Mouse (Mus musculus): ENCODE data around the gene Olfr1394. TPM values are rescaled to one million over a fixed set of nuclear protein-coding genes. Genes with fewer than 3 reads are reported as not detected.

Olfr1394 gene
- polyA plus RNA-seq, 1 experiment = not detected

- H3K27ac ChIP-seq (ENCODE audit: control insufficient read depth, insufficient read depth, low read depth, low read length, poor library complexity) = no peak overlapping the region
- TF ChIP-seq CTCF (IDR thresholded peaks at IDR 0.05; ENCODE audit: control insufficient read depth, insufficient read depth, low read length) (no peak), POLR2A (IDR thresholded peaks at IDR 0.05; ENCODE audit: borderline replicate concordance, control insufficient read depth, low read depth, low read length) (no peak)
- no peak overlapping the region for H3K4me3 ChIP-seq (replicated peaks; ENCODE audit: control insufficient read depth, low read depth, low read length)
- no peaks in the 10 kb centered on the region; the same call in 1 of the 2 replicates for H3K4me1 ChIP-seq (ENCODE audit: control insufficient read depth, insufficient read depth, low read length)
Measured at GRCm38 (mm10) chr11:49201142-49201541, 47.0 kb downstream of the Olfr1394 start.

DNA sequence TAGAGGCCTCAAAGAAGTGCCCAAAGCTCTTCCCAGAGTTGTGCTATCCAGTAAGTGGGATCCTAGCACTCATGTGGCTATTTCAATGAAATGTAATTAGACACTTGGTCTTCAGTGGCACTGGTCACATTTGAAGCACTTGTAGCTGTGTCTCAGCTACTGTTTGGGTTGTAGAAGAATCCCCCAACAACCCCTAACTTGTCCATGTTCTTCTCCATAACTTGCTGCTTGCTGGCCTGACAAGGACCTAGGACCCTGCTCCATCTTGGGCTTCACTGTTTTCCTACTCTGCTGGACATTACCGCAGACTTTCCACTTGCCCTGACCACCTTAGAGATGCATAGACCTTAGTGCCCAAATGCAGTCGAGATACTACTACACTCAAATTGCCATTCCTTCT lies 47.9 kb downstream of the Olfr1394 start:
- no peak for TF ChIP-seq POLR2A (IDR thresholded peaks at IDR 0.05; ENCODE audit: borderline replicate concordance, control insufficient read depth, low read depth, low read length)
- TF ChIP-seq CTCF (IDR thresholded peaks at IDR 0.05; ENCODE audit: control insufficient read depth, insufficient read depth, low read length) = no peak
- no peak overlapping the region for H3K27ac ChIP-seq (ENCODE audit: control insufficient read depth, insufficient read depth, low read depth, low read length, poor library complexity)
- H3K4me1 ChIP-seq (ENCODE audit: control insufficient read depth, insufficient read depth, low read length) = no peaks in the 10 kb centered on the region; the same call in 1 of the 2 replicates
- peak overlapping the region; percentile 4 for H3K4me3 ChIP-seq (replicated peaks; ENCODE audit: control insufficient read depth, low read depth, low read length)
- 32% methylated on average over 2 of the region's 2 CpGs for WGBS

GRCm38 (mm10) chr11:49202523-49203061 lies 48.4 kb downstream of the Olfr1394 start:
- WGBS = under 1% methylated on average over 10 of the region's 10 CpGs
- Histone ChIP-seq H3K27ac (ENCODE audit: control insufficient read depth, insufficient read depth, low read depth, low read length, poor library complexity) (peak overlapping the region; percentile 99), H3K4me1 (ENCODE audit: control insufficient read depth, insufficient read depth, low read length) (no peaks in the 10 kb centered on the region; the same call in 1 of the 2 replicates), H3K4me3 (replicated peaks; ENCODE audit: control insufficient read depth, low read depth, low read length) (peak overlapping the region; percentile 98)
- TF ChIP-seq POLR2A (IDR thresholded peaks at IDR 0.05; ENCODE audit: borderline replicate concordance, control insufficient read depth, low read depth, low read length) = no peak
- TF ChIP-seq CTCF (IDR thresholded peaks at IDR 0.05; ENCODE audit: control insufficient read depth, insufficient read depth, low read length) = no peak

DNA sequence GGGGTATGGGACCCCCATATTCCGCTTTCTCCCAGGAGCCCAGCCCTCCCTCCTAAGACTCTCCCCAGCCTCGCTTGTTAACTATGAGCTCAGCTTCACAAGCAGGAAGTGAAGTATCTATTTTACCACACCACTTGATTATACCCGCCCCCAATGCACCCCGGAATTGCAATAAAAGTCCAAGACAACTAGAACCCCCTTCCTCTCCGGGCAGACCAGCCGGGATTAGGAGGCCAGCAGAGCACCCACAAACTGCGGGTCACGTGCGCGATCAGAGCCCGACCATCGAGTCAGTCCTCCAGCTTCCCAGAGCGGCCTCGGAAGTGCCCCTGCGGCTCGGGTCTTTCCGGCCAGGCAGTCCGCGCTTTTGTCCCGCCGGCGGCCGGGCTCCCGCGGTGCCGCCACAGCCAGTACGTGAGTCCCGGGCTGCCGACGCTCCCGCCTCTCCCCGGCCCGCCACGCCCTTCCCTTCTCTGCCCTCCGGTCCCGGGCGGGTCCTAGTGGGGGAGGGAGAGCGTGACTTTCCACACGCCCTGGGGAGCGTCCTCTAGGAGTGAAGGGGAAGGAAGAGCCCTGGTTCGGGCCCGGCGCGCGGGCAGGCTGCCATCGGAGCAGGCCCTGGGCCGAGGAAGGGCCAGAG lies 49.1 kb downstream of the Olfr1394 start, which contains the start of gene Zfp62:
Gene Zfp62 (plus strand): TSS at position 164 of the 640 bp plus-strand sequence.
- no peaks in the 10 kb centered on the region; the same call in 1 of the 2 replicates for H3K4me1 ChIP-seq (ENCODE audit: control insufficient read depth, insufficient read depth, low read length)
- TF ChIP-seq POLR2A (IDR thresholded peaks at IDR 0.05; ENCODE audit: borderline replicate concordance, control insufficient read depth, low read depth, low read length) = peak; percentile 80; the same call in 1 of the 2 replicates
- TF ChIP-seq CTCF (IDR thresholded peaks at IDR 0.05; ENCODE audit: control insufficient read depth, insufficient read depth, low read length) = no peak
- WGBS = 0% methylated on average over 45 of the region's 47 CpGs
- peak within 1 kb of the TSS; percentile 98 for H3K4me3 ChIP-seq (replicated peaks; ENCODE audit: control insufficient read depth, low read depth, low read length)
- peak within 1 kb of the TSS; percentile 99 for H3K27ac ChIP-seq (ENCODE audit: control insufficient read depth, insufficient read depth, low read depth, low read length, poor library complexity)

DNA sequence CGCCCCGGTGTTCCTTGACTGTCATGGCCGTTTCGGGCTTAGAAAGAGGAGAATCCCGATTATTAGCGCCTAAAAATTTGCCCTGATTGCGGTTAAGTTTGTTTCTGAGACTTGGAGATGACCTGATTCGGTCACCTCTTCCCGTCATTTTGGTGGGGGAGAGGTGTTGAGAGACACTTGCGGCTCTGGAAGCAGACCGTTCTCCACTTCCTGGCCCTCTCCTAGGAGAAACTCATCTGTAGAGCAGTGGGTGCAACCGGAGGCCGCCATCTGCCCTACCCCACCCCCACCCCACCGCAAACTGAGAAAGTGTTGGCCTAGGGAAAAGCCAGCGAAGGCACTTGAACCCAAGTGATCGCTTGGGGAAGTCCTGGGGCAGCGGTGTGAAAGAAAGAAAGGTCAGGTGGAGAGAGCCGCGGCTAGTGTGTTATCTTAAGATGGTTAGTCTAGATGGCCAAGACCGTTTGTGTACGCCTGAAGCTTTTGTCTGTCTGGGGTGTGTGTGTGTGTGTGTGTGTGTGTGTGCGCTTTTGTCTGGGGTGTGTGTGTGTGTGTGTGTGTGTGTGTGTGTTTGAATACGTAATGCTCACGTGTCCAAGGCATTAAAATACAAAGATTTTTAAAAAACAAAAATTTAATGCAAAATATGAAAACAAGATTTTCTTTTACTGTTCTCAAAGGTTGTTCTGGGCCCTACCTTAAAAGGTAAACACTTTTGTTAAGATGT lies 49.8 kb downstream of the Olfr1394 start:
- peak overlapping the region; percentile 98 for H3K4me3 ChIP-seq (replicated peaks; ENCODE audit: control insufficient read depth, low read depth, low read length)
- peaks cover 1% of the 10 kb centered on the region; the same call in 1 of the 2 replicates for H3K4me1 ChIP-seq (ENCODE audit: control insufficient read depth, insufficient read depth, low read length)
- H3K27ac ChIP-seq (ENCODE audit: control insufficient read depth, insufficient read depth, low read depth, low read length, poor library complexity) = peak overlapping the region; percentile 99
- TF ChIP-seq CTCF (IDR thresholded peaks at IDR 0.05; ENCODE audit: control insufficient read depth, insufficient read depth, low read length) (no peak), POLR2A (IDR thresholded peaks at IDR 0.05; ENCODE audit: borderline replicate concordance, control insufficient read depth, low read depth, low read length) (no peak)
- WGBS = under 1% methylated on average over 24 of the region's 24 CpGs

GRCm38 (mm10) chr11:49205080-49205590 lies 51.0 kb downstream of the Olfr1394 start:
- H3K4me3 ChIP-seq (replicated peaks; ENCODE audit: control insufficient read depth, low read depth, low read length) = no peak overlapping the region
- 74% methylated on average over 6 of the region's 6 CpGs for WGBS
- no peak overlapping the region for H3K27ac ChIP-seq (ENCODE audit: control insufficient read depth, insufficient read depth, low read depth, low read length, poor library complexity)
- peaks cover 1% of the 10 kb centered on the region; the same call in 1 of the 2 replicates for H3K4me1 ChIP-seq (ENCODE audit: control insufficient read depth, insufficient read depth, low read length)
- no peak for TF ChIP-seq CTCF (IDR thresholded peaks at IDR 0.05; ENCODE audit: control insufficient read depth, insufficient read depth, low read length)

GRCm38 (mm10) chr11:49207495-49207894 lies 53.3 kb downstream of the Olfr1394 start:
- peaks cover 1% of the 10 kb centered on the region; the same call in 1 of the 2 replicates for H3K4me1 ChIP-seq (ENCODE audit: control insufficient read depth, insufficient read depth, low read length)

More at GRCm38 (mm10) chr11:49207495-49207894, 53.3 kb downstream of the Olfr1394 start:
- Histone ChIP-seq H3K4me3 (replicated peaks; ENCODE audit: control insufficient read depth, low read depth, low read length) (no peak overlapping the region), H3K27ac (ENCODE audit: control insufficient read depth, insufficient read depth, low read depth, low read length, poor library complexity) (no peak overlapping the region)
- 89% methylated on average over 1 of the region's 1 CpGs for WGBS
- TF ChIP-seq POLR2A (IDR thresholded peaks at IDR 0.05; ENCODE audit: borderline replicate concordance, control insufficient read depth, low read depth, low read length) = no peak
- no peak for TF ChIP-seq CTCF (IDR thresholded peaks at IDR 0.05; ENCODE audit: control insufficient read depth, insufficient read depth, low read length)

Other genes starting within 250 kb of the Olfr1394 start
- gene Psme2b, start 208.2 kb upstream of the Olfr1394 start, polyA plus RNA-seq (2011; ENCODE audit: insufficient read depth, insufficient read length, low replicate concordance, missing spikeins) = 16.9 and 66.0 TPM in 2 replicates
- gene Olfr56, start 175.5 kb upstream of the Olfr1394 start, polyA plus RNA-seq (2011; ENCODE audit: insufficient read depth, insufficient read length, low replicate concordance, missing spikeins) = 0.88 and 2.1 TPM in 2 replicates
- gene 9930111J21Rik1, start 175.0 kb upstream of the Olfr1394 start, polyA plus RNA-seq (2011; ENCODE audit: insufficient read depth, insufficient read length, low replicate concordance, missing spikeins) = 5.1 and 7.9 TPM in 2 replicates
- not detected in 2 replicates for gene Gm12185, start 162.2 kb upstream of the Olfr1394 start, polyA plus RNA-seq (2011; ENCODE audit: insufficient read depth, insufficient read length, low replicate concordance, missing spikeins)
- gene Tgtp1, start 160.2 kb upstream of the Olfr1394 start, polyA plus RNA-seq (2011; ENCODE audit: insufficient read depth, insufficient read length, low replicate concordance, missing spikeins) = 7.3 and 8.9 TPM in 2 replicates
- 9.1 and 13.8 TPM in 2 replicates for gene 9930111J21Rik2, start 103.1 kb upstream of the Olfr1394 start, polyA plus RNA-seq (2011; ENCODE audit: insufficient read depth, insufficient read length, low replicate concordance, missing spikeins)
- gene Tgtp2, start 90.2 kb upstream of the Olfr1394 start, polyA plus RNA-seq (2011; ENCODE audit: insufficient read depth, insufficient read length, low replicate concordance, missing spikeins) = 7.7 TPM in 1 of 2 replicates, not detected in the other
- 18.2 and 26.2 TPM in 2 replicates for gene Ifi47, start 77.8 kb upstream of the Olfr1394 start, polyA plus RNA-seq (2011; ENCODE audit: insufficient read depth, insufficient read length, low replicate concordance, missing spikeins)
- gene Olfr1396, start 39.5 kb upstream of the Olfr1394 start, polyA plus RNA-seq (2011; ENCODE audit: insufficient read depth, insufficient read length, low replicate concordance, missing spikeins) = not detected in 2 replicates
- not detected in 2 replicates for gene Olfr1395, start 12.1 kb upstream of the Olfr1394 start, polyA plus RNA-seq (2011; ENCODE audit: insufficient read depth, insufficient read length, low replicate concordance, missing spikeins)
- gene Btnl9, start 32.8 kb downstream of the Olfr1394 start, polyA plus RNA-seq (2011; ENCODE audit: insufficient read depth, insufficient read length, low replicate concordance, missing spikeins) = 2.1 and 4.9 TPM in 2 replicates
- 10.4 and 12.0 TPM in 2 replicates for gene Zfp62, start 48.9 kb downstream of the Olfr1394 start, polyA plus RNA-seq (2011; ENCODE audit: insufficient read depth, insufficient read length, low replicate concordance, missing spikeins)
- gene Mgat1, start 89.8 kb downstream of the Olfr1394 start, polyA plus RNA-seq (2011; ENCODE audit: insufficient read depth, insufficient read length, low replicate concordance, missing spikeins) = 37.4 and 63.1 TPM in 2 replicates
- gene Olfr1393, start 123.9 kb downstream of the Olfr1394 start, polyA plus RNA-seq (2011; ENCODE audit: insufficient read depth, insufficient read length, low replicate concordance, missing spikeins) = 0.50 TPM in 1 of 2 replicates, not detected in the other
- not detected in 2 replicates for gene Olfr1392, start 130.9 kb downstream of the Olfr1394 start, polyA plus RNA-seq (2011; ENCODE audit: insufficient read depth, insufficient read length, low replicate concordance, missing spikeins)
- not detected in 2 replicates for gene Olfr10, start 150.4 kb downstream of the Olfr1394 start, polyA plus RNA-seq (2011; ENCODE audit: insufficient read depth, insufficient read length, low replicate concordance, missing spikeins)
- gene Olfr1391, start 168.4 kb downstream of the Olfr1394 start, polyA plus RNA-seq (2011; ENCODE audit: insufficient read depth, insufficient read length, low replicate concordance, missing spikeins) = not detected in 2 replicates
- gene Olfr1390, start 180.8 kb downstream of the Olfr1394 start, polyA plus RNA-seq (2011; ENCODE audit: insufficient read depth, insufficient read length, low replicate concordance, missing spikeins) = not detected in 2 replicates